Mouse (Mus musculus) midbrain, embryonic 14.5 days (tissue): Measurements from ENCODE around the gene Limch1. TPM values are rescaled to one million over a fixed set of nuclear protein-coding genes. Genes with fewer than 3 reads are reported as not detected.

Experiments used
- ATAC-seq: fragments of 200-750 bp; cut with Nextera tagmentation; 2 replicates; pipeline ENCODE4 v1.8.0; 2017; ENCODE audit warnings: moderate number of reproducible peaks, moderate library complexity; ENCODE audit not compliant: low FRiP score, low TSS enrichment
- DNase-seq: peaks from one replicate; pipeline ENCODE4 v3.0.0-alpha.2; 2015
- H3K27ac ChIP-seq: fragments of 300-500 bp; sonication (generic); replicated peaks from 2 replicates; pipeline ENCODE4 v1.5.1; 2014; ENCODE audit warnings: mild to moderate bottlenecking, low read depth, low read length, moderate library complexity
- H3K27me3 ChIP-seq: fragments of 300-500 bp; sonication (generic); 2 replicates; pipeline ENCODE4 v1.6.1; 2014; ENCODE audit warnings: low read length, control low read depth, mixed read lengths; ENCODE audit not compliant: control insufficient read depth, insufficient read depth
- H3K36me3 ChIP-seq: fragments of 300-500 bp; sonication (generic); 2 replicates; pipeline ENCODE4 v1.6.1; 2014; ENCODE audit warnings: low read length, control low read depth; ENCODE audit not compliant: control insufficient read depth, insufficient read depth
- H3K4me1 ChIP-seq: fragments of 300-500 bp; sonication (generic); 2 replicates; pipeline ENCODE4 v1.6.1; 2014; ENCODE audit warnings: mild to moderate bottlenecking, antibody characterized with exemption, low read length, control low read depth; ENCODE audit not compliant: control insufficient read depth, insufficient read depth
- H3K4me2 ChIP-seq: fragments of 300-500 bp; sonication (generic); 2 replicates; pipeline ENCODE4 v1.6.1; 2014; ENCODE audit warnings: mild to moderate bottlenecking, low read length, moderate library complexity
- H3K4me3 ChIP-seq: fragments of 300-500 bp; sonication (generic); replicated peaks from 2 replicates; pipeline ENCODE4 v1.5.1; 2014; ENCODE audit warnings: low read depth, low read length
- H3K9ac ChIP-seq: fragments of 300-500 bp; sonication (generic); replicated peaks from 2 replicates; pipeline ENCODE4 v1.6.1; 2014; ENCODE audit warnings: mild to moderate bottlenecking, low read length, moderate library complexity
- H3K9me3 ChIP-seq: fragments of 300-500 bp; sonication (generic); 2 replicates; pipeline ENCODE4 v1.6.1; 2016; ENCODE audit warnings: low read length, control low read depth, mixed read lengths; ENCODE audit not compliant: control insufficient read depth
- WGBS: fragments of 180-500 bp; shearing (Covaris S2); extraction: QIAGEN DNeasy Blood & Tissue Kit; methylation state at CpG from one replicate; pipeline ENCODE4 v1.1.7; 2014; 5-methylcytosine and 5-hydroxymethylcytosine counted together
- polyA plus RNA-seq: library from polyadenylated mRNA; unstranded; fragments of >200 nt; fragmentation: Nextera tagmentation; extraction: Ambion mirVana; gene quantifications from 2 replicates; pipeline ENCODE4 v1.2.1, GENCODE M21; 2014

The Limch1 gene
- polyA plus RNA-seq, 1 experiment from 2014 or later, result 56.5 TPM

- WGBS, result 93% methylated on average over 5 of the region's 5 CpGs
- H3K4me2 ChIP-seq, result no peak overlapping the region
- no peak overlapping the region for H3K4me3 ChIP-seq
- no peak overlapping the region for H3K9ac ChIP-seq
- no peak overlapping the region for H3K27ac ChIP-seq
- no peaks in the 10 kb centered on the region for H3K36me3 ChIP-seq
- DNase-seq (no peak), ATAC-seq (no peak)
- H3K9me3 ChIP-seq, result 0 out of 2 replicates have a peak, but pooled peaks cover 4% of the 10 kb centered on the region
- no peaks in the 10 kb centered on the region for H3K27me3 ChIP-seq
- H3K4me1 ChIP-seq, result no peaks in the 10 kb centered on the region
Observed at GRCm38 (mm10) chr5:66955245-66955644, 209.6 kb downstream of the Limch1 start.

- H3K4me2 ChIP-seq, result no peak overlapping the region
- WGBS, result 88% methylated on average over 10 of the region's 10 CpGs
- no peak for DNase-seq
- no peaks in the 10 kb centered on the region for H3K36me3 ChIP-seq
- H3K27ac ChIP-seq, result no peak overlapping the region
- no peaks in the 10 kb centered on the region for H3K27me3 ChIP-seq
- no peaks in the 10 kb centered on the region for H3K4me1 ChIP-seq
- H3K9ac ChIP-seq, result no peak overlapping the region
- H3K4me3 ChIP-seq, result no peak overlapping the region
- no peak for ATAC-seq
- 0 out of 2 replicates have a peak, but pooled peaks cover 2% of the 10 kb centered on the region for H3K9me3 ChIP-seq
Observed at GRCm38 (mm10) chr5:66957656-66958055, 212.0 kb downstream of the Limch1 start.

- Histone ChIP-seq H3K9ac (no peak overlapping the region), H3K4me1 (no peaks in the 10 kb centered on the region), H3K4me3 (no peak overlapping the region), H3K4me2 (no peak overlapping the region), H3K27me3 (no peaks in the 10 kb centered on the region), H3K27ac (no peak overlapping the region), H3K9me3 (no peaks in the 10 kb centered on the region), H3K36me3 (no peaks in the 10 kb centered on the region)
- no peak for DNase-seq
- WGBS, result 85% methylated on average over 8 of the region's 8 CpGs
- no peak for ATAC-seq
Observed at GRCm38 (mm10) chr5:66958118-66958517, 212.5 kb downstream of the Limch1 start.

- Histone ChIP-seq H3K36me3 (no peaks in the 10 kb centered on the region), H3K4me1 (no peaks in the 10 kb centered on the region; the same call in 1 of the 2 replicates), H3K9me3 (no peaks in the 10 kb centered on the region), H3K4me3 (no peak overlapping the region), H3K9ac (no peak overlapping the region), H3K27ac (no peak overlapping the region), H3K4me2 (no peak overlapping the region), H3K27me3 (no peaks in the 10 kb centered on the region)
- DNase-seq (no peak), ATAC-seq (no peak)
- 87% methylated on average over 8 of the region's 8 CpGs for WGBS
Observed at GRCm38 (mm10) chr5:66959968-66960367, 214.3 kb downstream of the Limch1 start.

GRCm38 (mm10) chr5:66965442-66965841, 219.8 kb downstream of the Limch1 start:
- no peaks in the 10 kb centered on the region for H3K36me3 ChIP-seq
- H3K9me3 ChIP-seq, result no peaks in the 10 kb centered on the region
- H3K9ac ChIP-seq, result no peak overlapping the region
- no peak overlapping the region for H3K27ac ChIP-seq
- H3K4me3 ChIP-seq, result no peak overlapping the region
- DNase-seq, result no peak
- peaks cover 26% of the 10 kb centered on the region for H3K4me1 ChIP-seq
- H3K27me3 ChIP-seq, result no peaks in the 10 kb centered on the region
- WGBS, result 74% methylated on average over 6 of the region's 6 CpGs
- no peak overlapping the region for H3K4me2 ChIP-seq
- no peak for ATAC-seq

- no peak for ATAC-seq
- Histone ChIP-seq H3K4me3 (no peak overlapping the region), H3K27me3 (no peaks in the 10 kb centered on the region), H3K4me2 (peak overlapping the region; percentile 59; the same call in 1 of the 2 replicates), H3K9me3 (no peaks in the 10 kb centered on the region), H3K9ac (no peak overlapping the region), H3K36me3 (no peaks in the 10 kb centered on the region), H3K27ac (peak overlapping the region; percentile 73; the same call in 1 of the 2 replicates), H3K4me1 (peaks cover 26% of the 10 kb centered on the region)
- 64% methylated on average over 2 of the region's 2 CpGs for WGBS
- no peak for DNase-seq
Observed at GRCm38 (mm10) chr5:66967147-66967546, 221.5 kb downstream of the Limch1 start.

- Histone ChIP-seq H3K4me2 (peak overlapping the region; percentile 59), H3K4me1 (peaks cover 26% of the 10 kb centered on the region), H3K36me3 (no peaks in the 10 kb centered on the region), H3K27ac (peak overlapping the region; percentile 73), H3K9ac (no peak overlapping the region; the same call in 1 of the 2 replicates), H3K4me3 (peak overlapping the region; percentile 25), H3K27me3 (no peaks in the 10 kb centered on the region), H3K9me3 (no peaks in the 10 kb centered on the region)
- ATAC-seq, result 0 out of 2 replicates have a peak, but pooled peaks have one; percentile 26
- whole genome bisulfite sequencing, result 21% methylated on average over 4 of the region's 4 CpGs
- DNase-seq, result no peak
Observed at GRCm38 (mm10) chr5:66967646-66968045, 222.0 kb downstream of the Limch1 start.

- Histone ChIP-seq H3K4me2 (peak overlapping the region; percentile 59), H3K27me3 (no peaks in the 10 kb centered on the region), H3K36me3 (no peaks in the 10 kb centered on the region), H3K27ac (peak overlapping the region; percentile 73), H3K9me3 (no peaks in the 10 kb centered on the region), H3K4me3 (peak overlapping the region; percentile 25), H3K9ac (no peak overlapping the region; the same call in 1 of the 2 replicates), H3K4me1 (peaks cover 26% of the 10 kb centered on the region)
- ATAC-seq, result peak; percentile 83
- 4% methylated on average over 23 of the region's 23 CpGs for WGBS
- DNase-seq, result peak; percentile 77
Observed at GRCm38 (mm10) chr5:66968059-66968833, 222.6 kb downstream of the Limch1 start.
